Mouse (Mus musculus) stomach, postnatal 0 days (tissue): ENCODE results near the gene Reln. TPM values are rescaled to one million over a fixed set of nuclear protein-coding genes. Genes with fewer than 3 reads are reported as not detected.

ENCODE experiments used
- ATAC-seq: fragments of 200-750 bp; cut with Nextera tagmentation; 2 replicates; pipeline ENCODE4 v1.8.0; 2017; ENCODE audit not compliant: low FRiP score, low TSS enrichment
- DNase-seq: peaks from one replicate; pipeline ENCODE4 v3.0.0-alpha.2; 2016; ENCODE audit warnings: low spot score
- H3K27ac ChIP-seq: fragments of 300-500 bp; sonication (generic); replicated peaks from 2 replicates; pipeline ENCODE4 v1.5.1; 2014; ENCODE audit warnings: mild to moderate bottlenecking, control low read depth
- H3K27me3 ChIP-seq: fragments of 300-500 bp; sonication (generic); 2 replicates; pipeline ENCODE4 v1.6.1; 2014; ENCODE audit warnings: low read length; ENCODE audit not compliant: control insufficient read depth, insufficient read depth
- H3K36me3 ChIP-seq: fragments of 300-500 bp; sonication (generic); 2 replicates; pipeline ENCODE4 v1.6.1; 2014; ENCODE audit warnings: low read length, mixed read lengths; ENCODE audit not compliant: control insufficient read depth, insufficient read depth
- H3K4me1 ChIP-seq: fragments of 300-500 bp; sonication (generic); replicated peaks from 2 replicates; pipeline ENCODE4 v1.6.1; 2014; ENCODE audit warnings: antibody characterized with exemption; ENCODE audit not compliant: control insufficient read depth, insufficient read depth
- H3K4me2 ChIP-seq: fragments of 300-500 bp; sonication (generic); replicated peaks from 2 replicates; pipeline ENCODE4 v1.6.1; 2014; ENCODE audit warnings: low read depth, mild to moderate bottlenecking, control low read depth, moderate library complexity
- H3K4me3 ChIP-seq: fragments of 300-500 bp; sonication (generic); 2 replicates; pipeline ENCODE4 v1.5.1; 2014; ENCODE audit warnings: low read depth, low read length, control low read depth
- H3K9ac ChIP-seq: fragments of 300-500 bp; sonication (generic); 2 replicates; pipeline ENCODE4 v1.6.1; 2014; ENCODE audit warnings: mild to moderate bottlenecking, low read length, control low read depth, mixed read lengths
- H3K9me3 ChIP-seq: fragments of 300-500 bp; sonication (generic); 2 replicates; pipeline ENCODE4 v1.6.1; 2016; ENCODE audit warnings: low read length; ENCODE audit not compliant: control insufficient read depth
- CTCF ChIP-seq: IDR thresholded peaks from 2 replicates; pipeline ENCODE4 v1.5.1; 2016; ENCODE audit warnings: antibody characterized with exemption, low read depth, mild to moderate bottlenecking, moderate library complexity
- EP300 ChIP-seq: optimal IDR thresholded peaks from 2 replicates; pipeline ENCODE3; 2016; ENCODE audit warnings: antibody characterized with exemption
- whole genome bisulfite sequencing: fragments of 180-500 bp; shearing (Covaris S2); extraction: QIAGEN DNeasy Blood & Tissue Kit; methylation state at CpG from one replicate; pipeline ENCODE4 v1.1.7; 2014; 5-methylcytosine and 5-hydroxymethylcytosine counted together
- polyA plus RNA-seq: library from polyadenylated mRNA; unstranded; fragments of >200 nt; fragmentation: Nextera tagmentation; extraction: Ambion mirVana; gene quantifications from 2 replicates; pipeline ENCODE4 v1.2.1, GENCODE M21; 2015

The Reln gene
- polyA plus RNA-seq, 1 experiment from 2014 or later: 1.6 TPM

DNA sequence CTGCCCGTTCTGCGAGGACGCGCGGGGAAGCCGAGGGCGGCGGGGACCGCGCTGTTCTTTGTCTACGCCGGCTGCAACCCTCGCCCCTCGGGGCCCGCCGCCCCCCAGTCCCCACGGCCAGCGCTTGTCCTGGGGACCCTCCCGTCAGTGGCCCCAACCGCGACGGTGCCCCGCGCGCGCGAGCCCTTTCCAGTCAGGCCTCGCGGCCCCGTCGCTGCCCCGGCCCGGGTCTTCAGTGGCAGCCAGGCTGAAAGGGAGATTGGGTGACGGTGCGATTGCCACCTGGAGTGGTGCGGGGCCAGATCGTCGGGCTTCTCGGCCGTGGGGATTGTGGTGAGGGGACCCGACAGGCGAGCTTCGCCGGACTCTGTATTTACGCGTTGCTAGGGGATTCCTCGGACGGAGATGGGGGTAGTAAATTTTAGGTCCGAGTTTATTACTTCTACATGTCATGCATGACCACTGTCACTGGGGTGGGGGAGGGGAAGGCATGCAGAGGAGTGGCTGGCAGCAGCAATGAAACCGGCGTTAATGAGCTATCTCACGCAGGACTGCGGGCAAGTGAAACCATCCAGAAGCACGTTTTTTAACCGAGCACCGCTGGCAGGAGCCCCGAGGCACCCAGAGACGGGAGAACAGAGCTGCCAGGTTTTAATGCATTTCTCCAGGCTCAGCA is 612 bp upstream of the Reln start:
- no peaks in the 10 kb centered on the region for H3K4me1 ChIP-seq
- peak overlapping the region; percentile 48 for H3K4me3 ChIP-seq
- ATAC-seq: no peak
- peak overlapping the region; percentile 96 for H3K4me2 ChIP-seq
- no peak overlapping the region for H3K27ac ChIP-seq
- peaks cover 26% of the 10 kb centered on the region; the same call in 1 of the 2 replicates for H3K27me3 ChIP-seq
- TF ChIP-seq CTCF: no peak
- TF ChIP-seq EP300: no peak
- 0 out of 2 replicates have a peak overlapping the region, but pooled peaks have one; percentile 14 for H3K9ac ChIP-seq
- H3K9me3 ChIP-seq: no peaks in the 10 kb centered on the region
- DNase-seq: peak; percentile 21
- no peaks in the 10 kb centered on the region for H3K36me3 ChIP-seq
- WGBS: under 1% methylated on average over 41 of the region's 58 CpGs

DNA sequence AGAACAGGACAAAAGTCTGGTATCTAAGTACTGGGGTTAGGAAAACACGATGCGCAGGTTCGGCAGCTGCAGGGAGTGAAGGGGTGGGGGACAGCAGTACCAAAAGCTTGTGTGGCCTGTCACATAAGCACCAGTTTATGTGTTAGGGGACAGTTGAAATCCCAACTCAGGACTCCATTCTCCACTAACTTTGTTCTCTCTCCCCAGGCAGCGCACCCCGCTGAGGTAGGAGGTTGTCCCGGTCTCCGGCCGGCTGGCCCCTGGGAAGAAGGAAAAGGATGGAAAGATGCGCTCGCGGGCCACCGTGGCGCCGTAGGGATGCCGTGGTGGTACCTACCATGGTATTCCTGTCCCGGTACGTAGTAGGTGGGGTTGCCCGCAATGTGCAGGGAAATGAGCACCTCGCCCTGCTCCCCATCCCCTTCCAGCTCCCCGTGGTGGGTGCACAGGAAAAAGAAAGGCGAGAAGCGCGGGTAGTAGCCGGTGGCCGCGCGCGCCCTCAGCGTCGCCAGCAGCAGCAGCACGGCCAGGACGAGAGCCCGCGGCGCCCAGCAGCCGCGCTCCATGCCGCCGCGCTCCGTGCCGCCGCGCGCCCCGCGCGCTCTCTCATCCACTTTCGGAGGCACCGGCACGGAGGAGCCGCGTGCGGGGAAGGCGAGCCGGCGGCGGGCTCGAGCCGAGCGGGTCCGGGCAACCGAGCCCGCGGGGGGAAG is 503 bp downstream of the Reln start:
- Histone ChIP-seq H3K4me2 (peak overlapping the region; percentile 96), H3K27me3 (peaks cover 26% of the 10 kb centered on the region; the same call in 1 of the 2 replicates), H3K4me1 (no peaks in the 10 kb centered on the region), H3K4me3 (peak overlapping the region; percentile 48), H3K9me3 (no peaks in the 10 kb centered on the region), H3K27ac (no peak overlapping the region), H3K9ac (no peak overlapping the region), H3K36me3 (no peaks in the 10 kb centered on the region)
- DNase-seq (peak; percentile 33), ATAC-seq (peak; percentile 60)
- TF ChIP-seq EP300 (no peak), CTCF (no peak)
- WGBS: under 1% methylated on average over 59 of the region's 65 CpGs

DNA sequence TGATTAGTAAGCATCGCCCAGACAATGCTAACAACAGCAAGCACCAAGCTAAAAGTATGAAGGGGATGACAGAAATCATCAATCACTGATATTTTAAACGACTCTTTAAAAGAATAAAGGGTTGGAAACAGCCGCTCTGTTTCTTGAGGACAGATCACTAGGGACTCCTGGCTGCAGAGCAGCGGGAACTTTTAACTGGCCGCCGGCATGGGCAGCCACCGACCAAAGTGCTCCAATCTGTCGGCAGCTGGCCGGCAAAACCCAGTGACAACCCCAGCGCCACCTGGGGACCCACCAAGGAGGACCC is 1.0 kb downstream of the Reln start:
- no peak for TF ChIP-seq EP300
- no peak for TF ChIP-seq CTCF
- WGBS: under 1% methylated on average over 10 of the region's 10 CpGs
- H3K9ac ChIP-seq: no peak overlapping the region
- no peak overlapping the region for H3K27ac ChIP-seq
- H3K27me3 ChIP-seq: peaks cover 26% of the 10 kb centered on the region; the same call in 1 of the 2 replicates
- H3K9me3 ChIP-seq: no peaks in the 10 kb centered on the region
- peak overlapping the region; percentile 96; the same call in 1 of the 2 replicates for H3K4me2 ChIP-seq
- no peaks in the 10 kb centered on the region for H3K36me3 ChIP-seq
- H3K4me3 ChIP-seq: peak overlapping the region; percentile 48
- no peaks in the 10 kb centered on the region for H3K4me1 ChIP-seq
- no peak for ATAC-seq
- no peak for DNase-seq

DNA sequence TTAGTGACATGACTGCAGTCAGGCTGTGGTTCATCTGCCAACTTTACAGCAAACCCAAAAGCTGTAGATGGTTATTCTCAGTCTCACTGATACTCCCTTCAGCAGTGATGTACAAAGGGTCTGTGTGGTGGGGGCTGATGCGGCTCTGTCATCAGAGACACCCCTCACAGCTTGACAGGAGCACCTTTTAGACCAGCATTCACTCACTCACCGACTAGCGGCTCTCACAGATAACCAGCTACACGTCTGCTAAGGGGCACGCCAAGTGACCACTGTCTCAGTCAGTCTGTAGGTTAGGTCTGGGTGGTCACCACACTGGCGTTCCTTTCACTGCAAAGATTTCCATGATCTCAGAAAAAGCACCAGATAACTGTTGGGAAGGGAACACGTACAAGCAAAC is 2.0 kb downstream of the Reln start:
- no peaks in the 10 kb centered on the region for H3K36me3 ChIP-seq
- H3K4me3 ChIP-seq: no peak overlapping the region
- 73% methylated on average over 7 of the region's 7 CpGs for WGBS
- no peaks in the 10 kb centered on the region for H3K4me1 ChIP-seq
- H3K4me2 ChIP-seq: no peak overlapping the region
- H3K27ac ChIP-seq: no peak overlapping the region
- no peaks in the 10 kb centered on the region for H3K9me3 ChIP-seq
- no peak overlapping the region for H3K9ac ChIP-seq
- H3K27me3 ChIP-seq: peaks cover 26% of the 10 kb centered on the region; the same call in 1 of the 2 replicates
- ATAC-seq (no peak), DNase-seq (no peak)
- TF ChIP-seq EP300 (no peak), CTCF (no peak)

DNA sequence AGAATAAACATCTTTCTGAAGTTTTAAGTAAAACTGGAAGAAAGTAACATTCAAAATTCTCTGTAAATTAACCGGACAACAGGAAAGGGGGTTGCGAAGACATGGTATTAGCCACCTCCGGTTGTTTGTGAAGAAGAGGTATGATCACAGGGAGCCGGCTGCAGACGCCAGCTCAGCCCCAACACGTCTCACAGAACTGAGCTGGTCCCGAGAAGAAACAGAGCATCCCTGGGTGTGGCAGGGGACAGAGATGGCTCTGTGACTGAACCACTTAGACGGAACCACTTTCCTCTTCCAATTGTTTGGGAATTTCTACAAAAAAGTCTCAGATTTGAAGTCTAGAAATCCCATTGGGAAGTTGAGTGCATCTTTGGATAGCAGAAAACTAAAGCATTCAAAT is 3.5 kb downstream of the Reln start:
- Histone ChIP-seq H3K9ac (no peak overlapping the region), H3K4me3 (no peak overlapping the region), H3K27ac (no peak overlapping the region), H3K4me2 (no peak overlapping the region), H3K27me3 (peaks cover 21% of the 10 kb centered on the region; the same call in 1 of the 2 replicates), H3K9me3 (no peaks in the 10 kb centered on the region), H3K4me1 (no peaks in the 10 kb centered on the region), H3K36me3 (no peaks in the 10 kb centered on the region)
- 89% methylated on average over 8 of the region's 8 CpGs for WGBS
- DNase-seq (no peak), ATAC-seq (no peak)
- TF ChIP-seq EP300 (no peak), CTCF (no peak)

DNA sequence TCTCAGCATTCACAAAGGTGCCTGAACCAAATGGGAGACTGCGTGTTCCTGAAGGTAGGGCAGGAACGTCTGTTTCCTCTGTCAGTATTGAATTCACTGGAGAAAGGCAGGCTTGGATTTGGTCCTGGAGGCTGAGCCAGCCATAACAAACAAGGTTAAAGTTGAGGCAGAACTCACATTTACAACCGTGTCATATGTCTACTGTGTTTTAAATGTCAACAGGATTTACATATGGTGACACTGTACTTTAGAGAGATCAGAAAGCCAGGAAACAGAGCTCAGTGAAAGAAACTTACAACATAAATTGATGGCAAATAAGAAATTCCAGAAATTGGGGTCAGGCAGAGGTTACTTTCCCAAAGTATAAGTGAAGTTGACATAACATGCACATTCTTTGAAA is 9.1 kb downstream of the Reln start:
- no peak overlapping the region for H3K4me2 ChIP-seq
- H3K9ac ChIP-seq: no peak overlapping the region
- H3K27me3 ChIP-seq: no peaks in the 10 kb centered on the region
- ATAC-seq (no peak), DNase-seq (no peak)
- no peak overlapping the region for H3K27ac ChIP-seq
- no peak for TF ChIP-seq CTCF
- TF ChIP-seq EP300: no peak
- H3K9me3 ChIP-seq: no peaks in the 10 kb centered on the region
- no peaks in the 10 kb centered on the region for H3K36me3 ChIP-seq
- H3K4me3 ChIP-seq: no peak overlapping the region
- 38% methylated on average over 3 of the region's 3 CpGs for WGBS
- no peaks in the 10 kb centered on the region for H3K4me1 ChIP-seq
